Mouse (Mus musculus): ENCODE data around the gene Trap1a.
"Not testable (repeated sequence)": the region's sequence is repeated elsewhere in the genome, so short reads cannot be mapped to it uniquely, and the experiment has no call there.

Trap1a gene

DNA sequence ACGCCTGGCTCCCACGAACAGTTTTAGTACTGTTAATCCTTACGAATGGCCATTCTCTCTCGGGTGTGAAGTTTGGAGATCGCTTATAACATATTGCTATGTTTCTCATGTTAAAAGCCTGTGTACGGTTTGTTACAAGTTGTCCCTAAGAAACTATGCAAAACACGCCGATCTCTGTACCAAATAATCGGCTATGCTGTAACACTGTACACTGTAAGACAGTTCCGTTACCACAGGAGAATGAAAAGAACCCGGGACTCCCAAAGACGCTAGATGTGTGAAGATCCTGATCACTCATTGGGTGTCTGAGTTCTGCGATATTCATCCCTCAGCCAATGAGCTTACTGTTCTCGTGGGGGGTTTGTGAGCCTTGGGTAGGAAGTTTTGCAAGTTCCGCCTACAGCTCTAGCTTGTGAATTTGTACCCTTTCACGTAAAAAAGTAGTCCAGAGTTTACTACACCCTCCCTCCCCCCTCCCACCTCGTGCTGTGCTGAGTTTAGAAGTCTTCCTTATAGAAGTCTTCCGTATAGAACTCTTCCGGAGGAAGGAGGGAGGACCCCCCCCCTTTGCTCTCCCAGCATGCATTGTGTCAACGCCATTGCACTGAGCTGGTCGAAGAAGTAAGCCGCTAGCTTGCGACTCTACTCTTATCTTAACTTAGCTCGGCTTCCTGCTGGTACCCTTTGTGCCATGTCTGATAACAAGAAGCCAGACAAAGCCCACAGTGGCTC, at the start of gene Trap1a:
Gene Trap1a, plus strand, starts transcription at position 421 of the 732 bp plus-strand sequence.
- DNase-seq: no peak

DNA sequence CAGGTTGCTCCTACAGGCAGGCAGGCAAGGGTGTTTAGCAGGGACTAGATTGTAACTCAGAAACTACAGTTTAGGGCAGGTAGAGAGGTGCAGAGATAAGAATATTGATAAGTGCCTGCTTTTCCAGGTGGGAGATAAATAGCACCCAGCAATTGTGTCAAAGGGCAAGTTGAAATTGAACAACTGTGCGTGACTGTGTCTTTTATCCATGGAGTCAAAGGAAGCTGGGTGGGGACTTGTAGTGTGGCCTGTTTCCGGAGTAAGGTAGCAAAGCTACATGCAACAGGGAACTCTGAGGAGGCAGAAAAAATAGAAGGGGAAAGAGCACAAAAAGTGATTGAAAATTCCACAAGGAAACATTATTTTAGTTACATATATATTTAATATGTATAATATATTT, 40.4 kb upstream of the Trap1a start:
- DNase-seq: no peak

DNA sequence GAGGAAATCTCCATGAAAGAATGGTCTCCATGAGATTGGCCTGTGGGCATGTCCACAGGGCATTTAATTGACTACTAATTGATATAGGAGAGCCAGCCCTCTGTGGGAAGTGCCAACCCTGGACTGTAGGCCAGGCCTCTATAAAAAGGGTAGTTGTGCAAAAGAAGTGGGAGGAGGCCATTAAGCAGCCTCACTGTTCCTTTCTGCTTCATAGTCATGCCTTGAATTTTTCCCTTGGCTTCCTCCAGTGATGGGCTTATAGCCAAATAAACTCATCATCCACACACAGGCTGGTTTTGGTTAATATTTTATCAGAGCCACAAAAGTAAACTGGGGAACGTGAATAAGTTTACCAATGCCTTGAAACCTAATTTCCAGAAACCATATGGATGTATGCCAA, 38.2 kb upstream of the Trap1a start:
- DNase-seq: no peak

DNA sequence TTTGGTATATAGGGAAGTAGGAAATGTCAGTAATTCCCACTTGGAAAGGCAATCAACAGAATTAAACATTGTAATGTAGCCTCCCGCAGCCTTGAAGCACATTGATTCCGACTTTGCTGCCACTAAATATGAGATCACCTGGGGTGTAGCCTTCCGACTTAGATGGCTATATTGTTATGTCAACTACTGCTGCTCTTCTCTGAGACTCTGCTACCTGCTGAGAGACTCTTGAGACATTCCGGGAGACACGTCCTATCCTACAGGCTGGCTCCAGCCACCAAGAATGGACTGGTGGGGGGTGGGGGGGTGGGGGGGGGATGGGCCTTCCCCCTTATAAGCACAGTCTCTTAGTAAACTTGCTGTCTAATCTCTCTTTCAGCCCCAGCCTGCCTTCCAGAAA, 16.1 kb upstream of the Trap1a start:
- DNase-seq: not testable (repeated sequence)

DNA sequence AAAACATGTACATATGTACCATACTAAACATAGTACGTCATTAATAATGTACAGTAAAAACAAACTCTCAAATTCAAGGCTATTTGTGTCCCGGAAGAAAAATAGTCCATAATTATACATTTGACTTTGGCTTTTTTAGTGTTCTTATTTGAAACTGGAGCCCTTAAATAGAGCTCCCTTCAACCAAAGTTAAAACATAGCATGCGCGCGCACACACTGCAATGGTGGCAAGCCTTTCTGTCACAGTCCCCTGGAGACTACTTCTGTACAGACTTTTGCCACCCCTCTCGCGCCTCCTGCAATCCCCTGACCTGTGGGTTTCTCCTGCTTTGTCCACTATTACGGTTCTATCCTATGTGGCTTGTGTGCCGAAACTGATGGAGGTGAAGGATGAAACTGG, 900 bp upstream of the Trap1a start:
- no peak for DNase-seq

DNA sequence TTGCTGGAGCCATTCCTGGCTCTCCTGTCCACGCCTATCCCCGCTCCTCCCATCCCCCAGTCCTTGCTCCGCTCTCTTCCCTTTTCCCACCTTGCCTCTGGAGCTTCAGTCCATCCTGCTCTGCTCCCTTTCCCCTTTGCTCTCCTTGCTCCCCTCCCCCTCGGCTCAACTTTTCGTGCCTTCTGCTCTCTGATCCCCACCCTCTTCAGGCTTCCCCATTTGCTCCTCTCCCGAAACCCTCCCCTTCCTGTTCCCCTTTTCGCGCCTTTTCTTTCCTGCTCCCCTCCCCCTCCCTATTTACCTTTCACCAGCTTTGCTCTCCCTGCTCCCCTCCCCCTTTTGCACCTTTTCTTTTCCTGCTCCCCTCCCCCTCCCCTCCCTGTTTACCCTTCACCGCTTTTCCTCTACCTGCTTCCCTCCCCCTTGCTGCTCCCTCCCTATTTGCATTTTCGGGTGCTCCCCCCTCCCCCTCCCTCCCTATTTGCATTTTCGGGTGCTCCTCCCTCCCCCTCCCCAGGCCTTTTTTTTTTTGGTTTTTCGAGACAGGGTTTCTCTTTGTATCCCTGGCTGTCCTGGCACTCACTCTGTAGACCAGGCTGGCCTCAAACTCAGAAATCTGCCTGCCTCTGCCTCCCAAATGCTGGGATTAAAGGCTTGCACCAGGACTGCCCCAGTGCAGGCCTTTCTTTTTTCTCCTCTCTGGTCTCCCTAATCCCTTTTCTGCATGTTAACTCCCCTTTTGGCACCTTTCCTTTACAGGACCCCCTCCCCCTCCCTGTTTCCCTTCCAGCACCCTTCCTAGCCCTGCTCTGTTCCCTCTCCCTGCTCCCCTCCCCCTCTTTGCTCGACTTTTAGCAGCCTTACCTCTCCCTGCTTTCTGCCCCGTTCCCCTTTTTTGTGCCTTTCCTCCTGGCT, 1.3 kb downstream of the Trap1a start:
- DNase-seq: no peak

DNA sequence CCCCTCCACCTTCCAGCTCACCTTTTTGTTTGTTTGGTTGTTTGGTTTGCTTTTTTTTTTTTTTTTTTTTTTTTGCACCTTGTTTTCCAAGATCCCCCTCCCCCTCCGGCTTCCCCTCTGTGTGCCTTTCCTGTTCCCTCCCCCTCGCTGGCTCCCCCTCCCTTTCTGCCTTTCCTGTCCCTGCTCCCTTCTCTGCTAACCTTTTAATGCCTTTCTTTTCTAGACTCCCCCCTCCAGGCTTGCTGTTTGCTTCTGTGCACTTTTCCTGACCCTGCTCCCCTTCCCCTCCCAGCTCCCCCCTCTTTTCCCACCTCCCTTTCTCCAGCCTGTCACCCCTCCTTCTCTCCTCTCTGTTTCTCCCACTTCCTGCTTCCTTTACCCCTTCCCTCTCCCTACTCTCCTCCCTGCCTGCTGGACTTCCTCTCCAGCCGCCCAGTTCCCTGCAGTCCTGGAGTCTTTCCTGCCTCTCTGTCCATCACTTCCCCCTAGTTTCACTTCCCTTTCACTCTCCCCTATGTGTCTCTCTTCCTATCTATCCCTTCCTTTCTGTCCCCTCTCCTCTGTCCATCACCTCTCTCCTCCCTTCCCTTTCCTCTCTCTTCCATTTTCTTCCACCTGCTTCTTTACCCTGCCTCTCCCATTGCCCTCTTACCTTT, 2.1 kb downstream of the Trap1a start:
- DNase-seq: no peak

DNA sequence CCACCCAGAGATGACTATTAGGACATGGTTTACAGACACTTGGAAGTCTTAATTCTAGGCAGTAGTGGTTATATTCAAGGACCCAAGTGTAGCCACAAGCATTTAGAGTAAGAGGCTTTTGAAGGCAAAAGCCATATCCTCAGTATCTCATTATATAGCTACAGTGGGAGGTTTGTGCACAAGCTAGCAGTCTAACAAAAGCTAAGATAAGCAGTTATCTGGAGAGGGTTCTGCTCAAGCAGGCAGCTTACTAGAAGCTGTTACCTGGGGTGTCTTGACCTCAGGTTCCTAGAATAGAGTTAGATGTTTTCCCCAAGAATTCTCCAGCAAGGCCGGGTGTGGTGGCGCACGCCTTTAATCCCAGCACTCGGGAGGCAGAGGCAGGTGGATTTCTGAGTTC, 6.1 kb downstream of the Trap1a start:
- no peak for DNase-seq

DNA sequence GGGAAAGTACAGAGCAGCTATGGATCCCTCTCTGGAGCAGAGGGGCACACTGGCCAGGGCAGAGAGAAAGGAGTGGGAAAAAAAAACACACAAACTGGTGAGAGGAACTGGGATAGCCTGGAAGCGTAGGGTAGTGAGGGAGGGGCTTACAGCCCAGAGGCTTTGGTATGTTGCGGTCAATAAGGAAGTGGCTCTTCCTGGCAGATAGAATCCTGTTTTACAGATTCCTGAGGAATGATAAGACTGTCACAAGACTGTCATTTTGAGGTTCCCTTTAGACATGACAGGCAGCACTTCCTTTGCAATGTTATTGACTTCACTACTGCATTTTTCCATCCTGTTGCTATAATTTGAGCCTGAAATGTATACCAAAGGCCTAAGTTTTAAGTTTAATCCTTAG, 7.7 kb downstream of the Trap1a start:
- no peak for DNase-seq

DNA sequence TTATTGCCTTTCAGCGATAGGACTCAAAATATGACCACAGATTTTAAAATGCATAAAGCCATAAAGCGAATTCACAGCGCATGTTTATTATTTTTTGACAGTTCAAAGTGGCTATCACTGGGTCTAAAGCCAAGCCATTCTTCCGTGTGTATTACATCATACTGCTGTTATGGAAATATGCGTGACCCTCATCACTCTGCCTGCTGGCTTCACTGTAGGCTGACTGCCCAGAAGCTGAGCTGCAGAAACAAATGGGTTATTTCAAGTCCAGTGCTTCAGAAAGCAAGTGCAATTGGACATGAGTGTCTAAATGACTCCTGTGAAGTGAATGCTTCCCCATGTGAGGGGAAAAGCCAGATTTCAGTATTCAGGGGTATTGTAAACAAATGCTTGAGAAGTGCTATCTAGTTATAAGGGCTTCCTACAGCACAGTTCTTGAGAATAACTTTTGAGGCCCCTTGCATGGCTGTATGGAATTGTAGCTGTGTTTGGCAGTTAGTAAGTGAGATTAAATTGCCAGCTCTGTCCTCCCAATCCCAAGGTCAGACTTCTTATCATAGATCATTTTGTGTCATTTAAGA, 18.8 kb downstream of the Trap1a start:
- no peak for DNase-seq

DNA sequence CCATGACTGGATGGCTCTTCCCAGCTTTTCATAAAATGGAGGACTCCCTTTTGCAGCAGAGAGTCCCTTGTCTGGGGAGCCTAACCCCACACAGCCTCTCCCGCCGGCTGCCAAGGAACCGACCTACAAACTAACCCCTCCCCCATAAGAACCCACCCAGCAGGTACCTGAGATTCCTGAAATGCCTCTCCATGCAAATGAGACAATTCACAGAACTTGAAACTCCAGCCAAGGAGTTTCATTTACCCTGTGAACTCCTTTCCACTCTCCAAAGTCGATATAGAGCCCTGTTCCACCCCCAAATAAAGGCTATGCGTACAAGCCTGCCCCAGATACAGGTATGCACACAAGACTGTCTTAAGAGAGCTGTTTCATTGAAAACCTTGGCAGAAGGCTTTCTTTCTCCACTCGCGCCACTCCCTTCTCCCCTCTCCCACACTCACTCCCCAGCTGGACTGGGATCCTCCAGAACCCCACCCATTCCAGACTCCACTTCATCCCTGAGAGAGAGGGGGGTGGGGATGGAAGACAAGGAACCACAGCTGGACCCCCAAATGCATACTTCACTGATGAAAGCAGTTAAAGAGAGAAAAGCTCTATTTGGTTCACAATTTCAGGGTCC, 24.3 kb downstream of the Trap1a start:
- no peak for DNase-seq

DNA sequence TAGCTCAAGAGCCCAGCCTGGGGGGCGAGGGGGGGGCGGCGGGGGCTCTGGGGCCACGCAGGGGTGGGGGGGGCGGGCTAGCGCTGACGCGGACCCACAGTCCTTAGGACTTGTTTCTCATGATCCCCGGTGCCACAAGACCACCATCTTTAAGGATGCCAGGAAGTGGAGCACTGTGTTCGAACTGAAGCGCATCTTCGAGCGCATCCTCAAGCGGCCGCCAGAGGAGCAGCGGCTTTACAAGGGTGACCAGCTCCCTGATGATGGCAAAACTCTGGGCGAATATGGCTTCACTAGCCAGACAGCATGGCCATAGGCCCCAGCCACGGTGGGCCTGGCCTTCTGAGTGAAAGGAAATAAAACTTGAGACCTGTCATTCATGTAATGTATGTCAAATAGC, 24.9 kb downstream of the Trap1a start:
- DNase-seq: no peak

DNA sequence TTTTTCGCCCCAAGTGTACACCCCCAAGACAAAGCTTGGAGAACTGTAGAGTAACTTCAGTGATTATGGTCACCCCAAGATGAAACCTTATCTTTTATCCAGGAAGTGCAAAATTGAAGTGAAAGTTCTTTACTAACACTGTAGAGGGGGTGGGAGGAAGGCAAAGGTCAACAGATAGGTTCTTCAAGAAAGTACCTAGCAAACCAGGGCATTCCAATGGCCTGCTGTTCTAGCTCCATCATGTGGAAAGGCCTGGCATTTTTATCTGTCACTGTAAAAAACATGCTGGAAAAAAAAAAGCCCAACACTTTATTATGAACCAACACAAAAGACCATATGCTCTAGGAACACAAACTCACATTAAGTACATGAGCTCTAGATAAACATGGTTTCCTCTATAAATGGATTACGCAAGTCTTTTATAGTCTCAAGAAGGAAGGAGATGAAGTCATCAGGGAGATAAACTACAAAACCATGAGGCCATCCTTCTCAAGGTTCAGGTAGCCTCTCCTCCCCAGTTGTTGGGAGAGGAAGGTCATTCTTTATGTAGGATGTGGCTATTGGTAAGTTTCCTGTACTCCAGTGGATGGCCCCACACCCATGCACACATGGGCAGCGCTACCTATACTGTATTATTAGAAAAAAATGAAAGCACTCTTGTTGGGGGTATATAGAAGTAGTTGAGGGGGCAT, 33.5 kb downstream of the Trap1a start:
- no peak for DNase-seq

DNA sequence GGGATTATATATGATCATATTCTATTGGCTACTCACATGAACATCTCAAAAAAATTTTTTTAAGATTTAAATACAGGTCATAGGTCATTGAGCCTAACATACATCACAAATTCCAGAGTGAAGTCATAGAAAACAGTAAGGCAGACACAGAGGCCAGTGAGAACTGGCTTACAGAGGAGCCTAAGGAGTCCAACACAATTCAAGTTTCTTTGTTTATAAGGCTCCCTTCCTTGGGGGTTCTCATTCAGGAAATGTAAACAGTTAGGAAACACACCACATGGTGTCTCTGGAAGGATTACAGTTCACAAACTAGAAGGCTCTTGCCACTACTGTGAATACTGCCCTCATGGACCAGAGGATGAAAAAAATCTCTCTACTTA, 34.0 kb downstream of the Trap1a start:
- no peak for DNase-seq

DNA sequence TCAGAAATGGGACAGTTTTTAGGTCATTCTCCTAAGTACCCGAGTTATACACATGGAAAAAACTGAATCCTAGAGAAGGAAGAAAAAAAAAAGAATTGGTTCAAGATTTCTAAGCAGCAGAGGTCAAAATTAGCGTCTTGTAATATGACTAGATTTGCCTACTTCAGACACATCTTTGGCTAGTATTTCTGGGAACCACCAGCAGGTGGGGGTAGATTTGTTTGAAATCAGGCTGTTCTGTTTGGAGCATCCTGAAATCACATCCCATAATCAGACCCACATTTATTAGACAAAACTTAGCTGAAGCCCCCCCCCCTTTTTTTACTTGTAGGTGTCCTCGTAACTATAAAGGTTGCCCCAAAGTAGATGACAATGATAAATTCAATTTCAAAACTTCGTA, 35.6 kb downstream of the Trap1a start:
- DNase-seq: no peak

DNA sequence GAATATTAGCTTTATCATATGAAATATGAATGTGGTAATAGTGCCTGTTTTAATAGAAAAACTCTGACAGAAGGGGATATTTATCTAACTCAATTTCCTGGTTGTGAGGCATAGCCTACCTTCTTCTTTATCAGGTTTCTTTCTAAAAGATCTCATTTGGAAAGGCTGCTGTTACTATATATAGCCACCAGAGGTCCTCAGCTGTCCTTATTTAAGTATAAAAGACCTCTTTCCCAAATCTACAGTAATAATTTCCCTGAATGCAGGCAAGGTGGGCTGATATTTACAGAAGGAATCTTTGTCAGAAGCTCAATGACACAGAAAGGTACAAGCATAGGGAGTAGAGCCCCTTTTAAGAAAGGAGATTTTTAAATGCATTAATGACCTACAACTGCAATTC, 39.2 kb downstream of the Trap1a start:
- peak; percentile 4 for DNase-seq

Data from cerebellum, adult 9-10 months (tissue).